Mouse (Mus musculus): ENCODE data around the gene Ndrg3. TPM values are rescaled to one million over a fixed set of nuclear protein-coding genes. Genes with fewer than 3 reads are reported as not detected.

The Ndrg3 gene
- polyA plus RNA-seq, 1 experiment from 2014 or later: 39.5 TPM

DNA sequence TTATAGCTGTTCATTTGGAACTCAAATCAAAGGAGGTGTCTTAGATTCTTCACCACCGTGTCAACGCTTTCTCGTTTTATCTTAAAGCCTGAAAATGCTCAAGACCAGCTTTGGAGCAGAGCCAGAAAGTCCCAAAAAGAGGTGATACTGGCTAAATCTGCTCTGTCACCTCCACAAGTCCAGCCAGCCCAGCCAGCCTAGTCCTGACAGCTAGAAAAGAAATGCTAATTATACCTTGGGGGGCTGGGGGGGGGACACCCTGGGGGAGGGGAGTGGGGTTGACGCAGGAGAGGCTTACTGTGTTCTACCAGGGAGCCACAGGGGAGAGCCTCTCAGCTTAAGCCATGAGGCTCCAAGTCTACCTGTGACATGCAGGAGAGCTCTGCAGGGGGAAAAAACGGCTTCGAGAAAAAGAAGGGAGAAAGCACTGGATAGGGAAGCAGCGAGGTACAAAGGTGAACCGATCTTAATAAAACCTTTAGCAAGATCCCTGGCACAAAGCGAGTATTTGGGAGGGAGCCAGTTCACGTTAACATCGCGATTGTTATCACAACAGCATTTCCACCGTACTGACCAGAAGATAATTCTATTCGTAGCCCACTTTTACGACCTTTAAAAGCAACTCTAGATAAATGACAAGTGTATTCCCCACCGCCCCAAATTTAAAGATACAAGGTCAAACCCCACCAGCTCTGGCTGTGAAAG, 977 bp downstream of the Ndrg3 start:
- Histone ChIP-seq H3K4me1 (peaks cover 11% of the 10 kb centered on the region; the same call in 1 of the 2 replicates), H3K9me3 (no peaks in the 10 kb centered on the region), H3K27ac (no peak overlapping the region), H3K4me3 (replicated peaks) (peak overlapping the region; percentile 70), H3K9ac (peak overlapping the region; percentile 62), H3K27me3 (replicated peaks) (no peaks in the 10 kb centered on the region), H3K4me2 (peak overlapping the region; percentile 74), H3K36me3 (0 out of 2 replicates have a peak, but pooled peaks cover 6% of the 10 kb centered on the region)
- WGBS: 5% methylated on average over 16 of the region's 16 CpGs
- no peak for ATAC-seq (ENCODE audit: insufficient read depth, low FRiP score, low read depth)

DNA sequence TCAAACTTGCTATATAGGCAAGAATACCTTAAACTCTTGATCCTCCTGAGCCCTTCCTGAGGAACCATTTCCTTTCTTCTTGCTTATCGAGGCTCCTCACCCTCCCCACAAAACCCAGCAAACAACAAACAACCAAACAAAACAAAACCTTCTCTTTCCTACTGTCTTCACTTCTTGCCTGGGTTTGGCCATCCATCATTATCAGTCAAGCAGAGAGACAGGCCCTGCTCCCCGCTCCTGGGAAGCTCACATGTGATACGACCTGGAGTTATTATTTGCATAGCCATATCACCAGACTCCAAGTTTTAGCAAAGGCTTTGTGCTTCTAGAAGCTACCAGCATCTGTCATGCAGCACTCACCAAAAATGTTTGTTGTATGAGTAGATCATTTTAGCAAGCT, 4.5 kb downstream of the Ndrg3 start:
- WGBS: 57% methylated on average over 3 of the region's 3 CpGs

DNA sequence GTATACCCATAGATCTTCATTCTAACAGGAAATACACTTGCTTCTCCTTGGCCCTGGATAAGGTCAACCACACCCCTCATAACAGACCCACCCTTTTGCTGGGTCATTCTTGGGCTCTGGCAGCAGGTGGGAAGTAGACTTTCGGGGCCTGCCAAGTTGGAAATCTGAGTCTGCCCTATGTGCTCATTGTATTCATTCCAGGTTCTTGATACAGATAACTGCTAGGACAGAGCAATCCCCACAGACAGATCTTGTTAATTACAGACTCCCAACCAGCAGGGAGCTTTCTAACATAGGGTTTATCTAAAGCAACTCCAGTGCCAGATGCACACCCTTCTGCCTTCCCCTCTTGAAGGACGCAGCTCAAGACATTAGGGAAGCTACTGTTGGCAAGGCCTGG, 9.0 kb downstream of the Ndrg3 start:
- Histone ChIP-seq H3K4me1 (no peaks in the 10 kb centered on the region), H3K27ac (0 out of 2 replicates have a peak overlapping the region, but pooled peaks have one; percentile 42), H3K27me3 (replicated peaks) (no peaks in the 10 kb centered on the region), H3K9me3 (no peaks in the 10 kb centered on the region), H3K4me2 (no peak overlapping the region), H3K36me3 (no peaks in the 10 kb centered on the region), H3K4me3 (replicated peaks) (no peak overlapping the region), H3K9ac (no peak overlapping the region)
- ATAC-seq (ENCODE audit: insufficient read depth, low FRiP score, low read depth): no peak
- 65% methylated on average over 2 of the region's 2 CpGs for WGBS

More for the DNA sequence above, 4.5 kb downstream of the Ndrg3 start:
- H3K27me3 ChIP-seq (replicated peaks): no peaks in the 10 kb centered on the region
- H3K36me3 ChIP-seq: no peaks in the 10 kb centered on the region
- no peak overlapping the region for H3K4me3 ChIP-seq (replicated peaks)
- H3K27ac ChIP-seq: no peak overlapping the region
- H3K9me3 ChIP-seq: no peaks in the 10 kb centered on the region
- no peak overlapping the region for H3K4me2 ChIP-seq
- H3K4me1 ChIP-seq: peaks cover 11% of the 10 kb centered on the region; the same call in 1 of the 2 replicates
- ATAC-seq (ENCODE audit: insufficient read depth, low FRiP score, low read depth): no peak
- no peak overlapping the region for H3K9ac ChIP-seq

DNA sequence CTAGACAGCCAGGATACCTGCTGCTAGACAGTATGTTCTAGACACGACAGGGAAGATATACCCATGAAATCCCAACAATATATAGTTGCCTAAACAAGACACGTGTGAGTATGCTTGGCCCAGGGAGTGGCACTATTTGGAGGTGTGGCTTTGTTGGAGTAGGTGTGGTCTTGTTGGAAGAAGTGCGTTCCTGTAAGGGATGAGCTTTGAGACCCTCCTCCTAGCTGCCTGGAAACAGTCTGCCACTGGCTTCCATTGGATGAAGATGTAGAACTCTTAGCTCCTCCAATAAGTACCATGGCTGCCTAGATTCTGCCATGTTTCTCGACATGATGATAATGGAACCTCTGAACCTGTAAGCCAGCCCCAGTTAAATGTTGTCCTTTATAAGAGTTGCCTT, 10.6 kb downstream of the Ndrg3 start:
- Histone ChIP-seq H3K36me3 (no peaks in the 10 kb centered on the region), H3K27ac (no peak overlapping the region), H3K27me3 (replicated peaks) (no peaks in the 10 kb centered on the region), H3K9me3 (no peaks in the 10 kb centered on the region), H3K9ac (no peak overlapping the region), H3K4me3 (replicated peaks) (no peak overlapping the region), H3K4me1 (no peaks in the 10 kb centered on the region), H3K4me2 (no peak overlapping the region)
- no peak for ATAC-seq (ENCODE audit: insufficient read depth, low FRiP score, low read depth)
- WGBS: 78% methylated on average over 4 of the region's 4 CpGs

DNA sequence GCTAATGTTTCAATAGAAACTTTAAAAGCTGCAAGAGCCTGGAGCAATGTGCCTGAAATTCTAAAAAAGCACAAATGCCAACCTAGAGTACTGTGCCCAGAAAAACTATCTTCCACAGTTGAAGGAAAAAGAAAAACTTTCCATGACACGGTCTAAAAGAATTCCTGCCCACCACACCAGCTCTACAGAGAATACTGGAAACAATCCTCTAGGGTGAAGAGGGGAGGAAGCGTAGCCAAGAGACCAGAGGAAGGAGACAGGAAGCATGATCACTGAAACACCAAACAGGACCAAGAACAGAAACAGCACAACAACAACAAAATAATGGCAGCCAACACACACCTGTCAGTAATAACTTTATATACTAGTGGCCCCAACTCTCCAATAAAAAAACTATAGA, 11.8 kb downstream of the Ndrg3 start:
- H3K9ac ChIP-seq: no peak overlapping the region
- H3K27ac ChIP-seq: no peak overlapping the region
- ATAC-seq (ENCODE audit: insufficient read depth, low FRiP score, low read depth): no peak
- H3K9me3 ChIP-seq: no peaks in the 10 kb centered on the region
- no peaks in the 10 kb centered on the region for H3K27me3 ChIP-seq (replicated peaks)
- H3K4me1 ChIP-seq: no peaks in the 10 kb centered on the region
- H3K4me3 ChIP-seq (replicated peaks): no peak overlapping the region
- H3K36me3 ChIP-seq: no peaks in the 10 kb centered on the region
- no peak overlapping the region for H3K4me2 ChIP-seq
- 79% methylated on average over 2 of the region's 2 CpGs for WGBS

DNA sequence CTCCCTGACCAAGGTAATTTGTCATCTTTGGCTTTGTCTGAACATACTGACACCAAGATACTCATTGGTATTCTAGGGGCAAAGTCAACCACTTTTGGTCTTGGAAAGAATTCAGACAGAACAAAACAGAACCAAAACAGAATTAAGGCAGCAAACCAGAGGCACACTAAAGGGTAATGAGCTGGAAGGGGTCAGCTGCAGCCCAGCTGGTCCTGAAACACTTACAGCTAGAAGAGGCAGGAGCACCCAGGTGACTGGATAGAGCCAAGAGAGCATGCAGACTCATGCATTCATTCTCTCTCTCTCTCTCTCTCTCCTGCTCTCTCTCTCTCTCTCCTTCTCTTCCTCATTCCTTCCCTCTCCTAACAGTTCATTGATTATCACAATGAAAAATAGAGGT, 15.1 kb downstream of the Ndrg3 start:
- no peaks in the 10 kb centered on the region for H3K4me1 ChIP-seq
- H3K9me3 ChIP-seq: no peaks in the 10 kb centered on the region
- H3K4me3 ChIP-seq (replicated peaks): no peak overlapping the region
- no peak overlapping the region for H3K27ac ChIP-seq
- ATAC-seq (ENCODE audit: insufficient read depth, low FRiP score, low read depth): no peak
- no peak overlapping the region for H3K9ac ChIP-seq
- no peaks in the 10 kb centered on the region for H3K36me3 ChIP-seq
- no peak overlapping the region for H3K4me2 ChIP-seq
- no peaks in the 10 kb centered on the region for H3K27me3 ChIP-seq (replicated peaks)

DNA sequence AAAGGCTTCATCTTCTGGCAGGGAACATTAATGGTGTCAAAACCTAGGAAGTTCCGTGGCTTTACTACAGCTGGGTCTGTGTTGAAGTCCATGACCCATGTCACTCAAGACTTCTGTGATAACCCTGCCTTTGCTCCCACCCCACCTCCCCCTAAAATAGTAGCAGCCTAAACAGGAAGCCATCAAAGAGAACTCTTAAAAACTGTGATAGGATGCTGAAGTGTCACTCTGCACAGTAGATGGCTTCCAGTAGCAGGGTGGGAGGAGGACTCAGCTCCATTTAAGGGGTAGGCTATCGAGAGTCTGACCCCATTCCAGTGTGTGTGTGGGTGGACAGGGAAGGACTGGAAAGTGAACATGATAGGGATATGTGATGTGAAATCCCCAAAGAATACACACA, 16.9 kb downstream of the Ndrg3 start:
- H3K4me2 ChIP-seq: no peak overlapping the region
- H3K9ac ChIP-seq: no peak overlapping the region
- H3K27me3 ChIP-seq (replicated peaks): no peaks in the 10 kb centered on the region
- H3K36me3 ChIP-seq: no peaks in the 10 kb centered on the region
- H3K27ac ChIP-seq: no peak overlapping the region
- WGBS: 42% methylated on average over 2 of the region's 2 CpGs
- no peaks in the 10 kb centered on the region for H3K4me1 ChIP-seq
- ATAC-seq (ENCODE audit: insufficient read depth, low FRiP score, low read depth): no peak
- H3K9me3 ChIP-seq: no peaks in the 10 kb centered on the region
- H3K4me3 ChIP-seq (replicated peaks): no peak overlapping the region

DNA sequence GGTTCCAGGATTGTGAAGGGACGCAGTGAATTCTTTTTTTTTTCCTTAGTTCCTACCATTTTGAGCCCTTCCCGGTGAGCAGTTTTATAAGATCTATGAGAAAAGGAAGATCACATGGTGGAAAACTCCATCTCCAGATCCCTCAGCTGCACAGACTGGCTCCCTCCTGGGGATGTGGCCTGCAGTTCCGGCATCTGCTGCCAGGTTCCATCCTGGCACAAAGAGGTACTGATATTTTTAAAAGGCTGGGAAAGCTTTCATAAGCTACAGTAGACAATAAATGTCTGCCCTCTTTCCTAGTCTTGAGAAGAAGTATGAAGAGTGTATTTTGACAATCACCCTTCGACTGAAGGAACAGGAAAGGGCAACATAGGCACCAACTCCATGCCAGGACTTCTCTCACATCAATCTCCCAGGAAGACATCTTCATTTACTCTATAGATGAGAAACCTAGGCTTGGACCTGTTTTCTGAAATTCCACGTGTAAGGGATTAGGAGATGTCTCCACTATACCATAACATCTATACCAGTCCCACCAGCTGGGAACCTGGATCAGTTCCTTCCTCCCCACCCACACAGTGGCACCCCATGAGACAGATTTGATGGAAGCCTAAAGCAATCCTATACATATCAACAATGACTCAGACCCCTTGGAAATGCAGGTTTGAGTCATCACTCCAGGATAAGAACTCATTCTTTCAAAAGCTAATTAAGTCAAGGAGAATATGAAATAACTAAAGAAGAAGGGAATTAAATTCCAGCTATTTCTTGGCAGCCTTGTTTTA, 18.3 kb downstream of the Ndrg3 start:
- Histone ChIP-seq H3K9ac (no peak overlapping the region), H3K4me2 (no peak overlapping the region), H3K4me3 (replicated peaks) (no peak overlapping the region), H3K9me3 (no peaks in the 10 kb centered on the region), H3K36me3 (no peaks in the 10 kb centered on the region), H3K27me3 (replicated peaks) (no peaks in the 10 kb centered on the region), H3K4me1 (no peaks in the 10 kb centered on the region), H3K27ac (no peak overlapping the region)
- ATAC-seq (ENCODE audit: insufficient read depth, low FRiP score, low read depth): no peak
- 82% methylated on average over 5 of the region's 5 CpGs for WGBS

DNA sequence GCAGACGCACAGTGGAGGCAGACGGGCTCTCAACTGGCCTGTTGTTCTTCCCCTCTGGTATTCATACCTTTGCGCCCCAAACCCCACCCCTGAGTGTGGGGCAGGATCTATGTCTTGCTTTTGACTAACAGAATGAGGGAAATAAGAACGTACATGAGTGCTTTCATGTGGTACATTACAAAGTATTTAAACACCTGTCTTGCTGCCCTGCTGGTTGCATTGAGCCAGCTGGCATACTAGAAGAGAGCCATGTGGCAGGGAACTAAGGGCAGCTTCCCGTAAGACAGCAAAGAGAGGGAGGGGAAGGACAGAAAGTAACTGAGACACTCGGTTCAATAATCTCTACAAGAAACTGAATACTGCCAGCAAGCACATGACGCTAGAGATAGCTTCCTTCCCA, 21.6 kb downstream of the Ndrg3 start:
- H3K9me3 ChIP-seq: no peaks in the 10 kb centered on the region
- no peaks in the 10 kb centered on the region for H3K27me3 ChIP-seq (replicated peaks)
- ATAC-seq (ENCODE audit: insufficient read depth, low FRiP score, low read depth): no peak
- WGBS: 68% methylated on average over 7 of the region's 7 CpGs
- no peak overlapping the region for H3K9ac ChIP-seq
- H3K36me3 ChIP-seq: no peaks in the 10 kb centered on the region
- H3K4me2 ChIP-seq: no peak overlapping the region
- H3K27ac ChIP-seq: no peak overlapping the region
- no peak overlapping the region for H3K4me3 ChIP-seq (replicated peaks)
- H3K4me1 ChIP-seq: no peaks in the 10 kb centered on the region

DNA sequence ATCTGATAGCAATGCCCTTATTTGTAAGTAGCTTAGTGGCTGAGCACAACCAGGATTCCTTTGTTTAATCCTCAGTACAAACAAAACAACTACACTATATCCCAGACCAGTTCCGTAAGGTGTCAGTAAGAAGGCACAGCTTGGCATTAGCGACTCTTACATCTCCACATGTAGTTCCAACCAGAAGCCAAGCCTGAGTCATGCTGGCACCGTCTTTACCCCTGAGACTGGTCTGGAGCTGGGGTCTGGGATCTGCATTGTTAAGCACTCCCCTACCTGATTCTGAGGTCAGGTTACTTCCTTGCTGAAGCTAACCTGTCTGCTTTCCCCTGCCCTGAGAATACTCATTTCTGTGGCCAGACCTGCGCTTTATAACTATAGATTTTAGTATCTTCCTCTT, 23.4 kb downstream of the Ndrg3 start:
- Histone ChIP-seq H3K27me3 (replicated peaks) (no peaks in the 10 kb centered on the region), H3K4me1 (no peaks in the 10 kb centered on the region), H3K4me2 (no peak overlapping the region), H3K27ac (no peak overlapping the region), H3K4me3 (replicated peaks) (no peak overlapping the region), H3K9ac (no peak overlapping the region), H3K9me3 (no peaks in the 10 kb centered on the region), H3K36me3 (no peaks in the 10 kb centered on the region)
- 73% methylated on average over 4 of the region's 4 CpGs for WGBS
- ATAC-seq (ENCODE audit: insufficient read depth, low FRiP score, low read depth): no peak

DNA sequence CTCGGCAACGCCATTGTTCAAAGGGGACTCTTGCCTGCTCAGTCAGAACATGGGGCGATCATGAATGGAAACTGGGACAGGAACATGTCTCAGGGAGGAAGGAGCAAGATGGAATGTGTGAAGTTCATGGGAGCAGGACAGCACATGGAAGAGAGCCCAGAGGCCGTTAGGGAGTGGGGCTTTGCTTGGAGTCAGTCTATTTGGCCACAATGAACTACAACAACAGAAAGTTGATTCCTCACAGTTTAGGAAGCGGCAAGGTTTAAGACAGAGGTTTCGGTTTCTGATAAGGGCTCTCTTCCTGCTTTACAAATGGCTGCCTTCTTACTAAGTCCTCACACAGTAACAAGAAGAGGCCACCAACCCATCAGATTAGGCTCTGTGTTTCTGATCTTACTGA, 24.5 kb downstream of the Ndrg3 start:
- no peaks in the 10 kb centered on the region for H3K4me1 ChIP-seq

DNA sequence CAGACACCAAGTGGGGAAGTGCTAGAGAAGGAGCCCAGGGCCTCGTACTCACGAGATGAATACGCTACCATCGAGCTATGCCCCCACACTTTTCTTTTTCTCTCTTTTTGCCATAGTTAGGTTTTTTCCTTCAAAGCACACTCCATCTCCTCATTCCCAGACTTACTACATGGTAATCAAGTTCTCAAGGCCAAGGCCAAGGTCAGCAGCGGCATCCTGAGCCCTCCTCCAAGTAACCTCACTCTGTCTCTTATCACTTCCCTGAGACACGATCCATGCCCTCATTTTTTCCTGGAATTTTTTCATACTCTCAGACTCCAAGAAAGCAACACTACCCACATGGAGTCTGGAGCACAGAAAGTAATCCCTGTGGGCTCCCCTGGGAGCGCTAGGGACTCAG, 28.0 kb downstream of the Ndrg3 start:
- no peak overlapping the region for H3K4me2 ChIP-seq
- H3K27ac ChIP-seq: no peak overlapping the region
- H3K27me3 ChIP-seq (replicated peaks): no peaks in the 10 kb centered on the region
- no peaks in the 10 kb centered on the region for H3K4me1 ChIP-seq
- H3K4me3 ChIP-seq (replicated peaks): no peak overlapping the region
- 89% methylated on average over 7 of the region's 7 CpGs for WGBS
- no peaks in the 10 kb centered on the region for H3K9me3 ChIP-seq
- no peaks in the 10 kb centered on the region for H3K36me3 ChIP-seq
- ATAC-seq (ENCODE audit: insufficient read depth, low FRiP score, low read depth): no peak
- no peak overlapping the region for H3K9ac ChIP-seq

More for the DNA sequence above, 24.5 kb downstream of the Ndrg3 start:
- no peak overlapping the region for H3K4me2 ChIP-seq
- WGBS: 76% methylated on average over 6 of the region's 6 CpGs
- H3K9ac ChIP-seq: no peak overlapping the region
- no peak overlapping the region for H3K27ac ChIP-seq
- H3K9me3 ChIP-seq: no peaks in the 10 kb centered on the region
- no peak overlapping the region for H3K4me3 ChIP-seq (replicated peaks)
- no peaks in the 10 kb centered on the region for H3K36me3 ChIP-seq
- no peak for ATAC-seq (ENCODE audit: insufficient read depth, low FRiP score, low read depth)
- no peaks in the 10 kb centered on the region for H3K27me3 ChIP-seq (replicated peaks)

Data from stomach, embryonic 15.5 days (tissue).